Mouse (Mus musculus) CH12.LX (cell line): ENCODE data around the gene Cgrrf1. TPM values are rescaled to one million over a fixed set of nuclear protein-coding genes. Genes with fewer than 3 reads are reported as not detected.

Experiments
- DNase-seq: peaks from one replicate; pipeline ENCODE4 v3.0.0-alpha.2; 2013; ENCODE audit errors: extremely low read depth
- H3K27ac ChIP-seq: 2 replicates; pipeline ENCODE4 v1.5.1; 2012; ENCODE audit warnings: low read depth, mild to moderate bottlenecking, control low read depth, moderate library complexity; ENCODE audit not compliant: insufficient read depth
- H3K27me3 ChIP-seq: replicated peaks from 2 replicates; pipeline ENCODE3; 2012; ENCODE audit warnings: inconsistent platforms
- H3K36me3 ChIP-seq, 2 experiments: replicated peaks in 1 of 2; 2 replicates each; pipeline versions ENCODE3 to v1.6.1; 2012; ENCODE audit warnings: inconsistent platforms in 1 of 2, low read length in 1 of 2, mild to moderate bottlenecking in 1 of 2, mixed read lengths in 1 of 2, moderate library complexity in 1 of 2; ENCODE audit not compliant: control insufficient read depth in 1 of 2, insufficient read depth in 1 of 2
- H3K4me1 ChIP-seq, 2 experiments: 2 replicates each; pipeline ENCODE4 v1.6.1; 2012; ENCODE audit warnings: inconsistent platforms in 1 of 2, moderate library complexity in 1 of 2; ENCODE audit not compliant: insufficient read depth in 2 of 2, control insufficient read depth in 1 of 2
- H3K4me2 ChIP-seq: 2 replicates; pipeline ENCODE4 v1.6.1; 2012; ENCODE audit warnings: low read depth, mild to moderate bottlenecking, control low read depth; ENCODE audit not compliant: poor library complexity, insufficient read depth, severe bottlenecking
- H3K4me3 ChIP-seq, 3 experiments: fragments of 150-350 bp in 1 of 3; sonication (generic) in 1 of 3; replicated peaks in 1 of 3; 2 replicates each; pipeline versions ENCODE3 to v1.5.1; 2011 to 2012; ENCODE audit warnings: low read depth in 2 of 3, low read length in 2 of 3, mild to moderate bottlenecking in 2 of 3, moderate library complexity in 2 of 3, control low read depth in 1 of 3, improper control_type of control experiment in 1 of 3, inconsistent platforms in 1 of 3, mixed read lengths in 1 of 3; ENCODE audit not compliant: poor library complexity in 1 of 3
- H3K79me2 ChIP-seq: replicated peaks from 2 replicates; pipeline ENCODE4 v1.6.1; 2012; ENCODE audit warnings: mild to moderate bottlenecking, moderate library complexity; ENCODE audit not compliant: control insufficient read depth, poor library complexity, insufficient read depth, severe bottlenecking; ENCODE audit errors: extremely low read depth
- H3K9ac ChIP-seq: 2 replicates; pipeline ENCODE4 v1.6.1; 2012; ENCODE audit warnings: low read depth, mild to moderate bottlenecking, control low read depth, moderate library complexity; ENCODE audit not compliant: insufficient read depth
- H3K9me3 ChIP-seq: replicated peaks from 2 replicates; pipeline ENCODE3; 2012; ENCODE audit warnings: low read length, inconsistent platforms, mixed read lengths
- BHLHE40 ChIP-seq: IDR thresholded peaks from 2 replicates; pipeline ENCODE4 v1.6.1; 2011; ENCODE audit warnings: mild to moderate bottlenecking, low read depth, low read length, improper control_type of control experiment
- CHD1 ChIP-seq: IDR thresholded peaks from 2 replicates; pipeline ENCODE4 v1.6.1; 2012; ENCODE audit warnings: low read depth, low read length, improper control_type of control experiment, inconsistent platforms
- CHD2 ChIP-seq: IDR thresholded peaks from 2 replicates; pipeline ENCODE4 v1.6.1; 2011; ENCODE audit warnings: low read length, improper control_type of control experiment
- E2F4 ChIP-seq: IDR thresholded peaks from 2 replicates; pipeline ENCODE4 v1.6.1; 2011; ENCODE audit warnings: low read depth, low read length, improper control_type of control experiment; ENCODE audit not compliant: insufficient replicate concordance
- ELF1 ChIP-seq: IDR thresholded peaks from 2 replicates; pipeline ENCODE4 v1.6.1; 2014; ENCODE audit warnings: low read depth, mild to moderate bottlenecking, inconsistent platforms, low read length, improper control_type of control experiment
- GABPA ChIP-seq: IDR thresholded peaks from 2 replicates; pipeline ENCODE4 v1.6.1; 2012; ENCODE audit warnings: low read depth, low read length, improper control_type of control experiment, inconsistent platforms; ENCODE audit not compliant: insufficient replicate concordance
- HCFC1 ChIP-seq: IDR thresholded peaks from 2 replicates; pipeline ENCODE4 v1.6.1; 2012; ENCODE audit warnings: low read depth, mild to moderate bottlenecking, inconsistent platforms, low read length, improper control_type of control experiment
- IRF4 ChIP-seq: IDR thresholded peaks from 2 replicates; pipeline ENCODE4 v1.6.1; 2014; ENCODE audit warnings: low read depth, mild to moderate bottlenecking, inconsistent platforms, low read length, improper control_type of control experiment
- JUND ChIP-seq: conservative IDR thresholded peaks from 2 replicates; pipeline ENCODE4 v1.6.1; 2011; ENCODE audit warnings: low read depth, low read length, improper control_type of control experiment
- KAT2A ChIP-seq: IDR thresholded peaks from 2 replicates; pipeline ENCODE4 v1.6.1; 2012; ENCODE audit warnings: low read length, improper control_type of control experiment, inconsistent platforms; ENCODE audit not compliant: insufficient replicate concordance
- MAZ ChIP-seq: IDR thresholded peaks from 2 replicates; pipeline ENCODE4 v1.6.1; 2012; ENCODE audit warnings: low read depth, mild to moderate bottlenecking, inconsistent platforms, low read length, improper control_type of control experiment, moderate library complexity
- MXI1 ChIP-seq: IDR thresholded peaks from 2 replicates; pipeline ENCODE4 v1.6.1; 2011; ENCODE audit warnings: mild to moderate bottlenecking, low read depth, low read length, improper control_type of control experiment
- MYC ChIP-seq: IDR thresholded peaks from 2 replicates; pipeline ENCODE4 v1.6.1; 2011; ENCODE audit warnings: low read depth, mild to moderate bottlenecking, improper control_type of control experiment, low read length
- NELFE ChIP-seq: IDR thresholded peaks from 2 replicates; pipeline ENCODE4 v1.6.1; 2011; ENCODE audit warnings: low read depth, low read length, improper control_type of control experiment
- NRF1 ChIP-seq: IDR thresholded peaks from 2 replicates; pipeline ENCODE4 v1.6.1; 2014; ENCODE audit warnings: low read depth, mild to moderate bottlenecking, inconsistent platforms, low read length, improper control_type of control experiment, moderate library complexity
- POLR2A ChIP-seq: IDR thresholded peaks from 2 replicates; pipeline ENCODE4 v1.6.1; 2011; ENCODE audit warnings: low read depth, mild to moderate bottlenecking, improper control_type of control experiment, low read length
- POLR2AphosphoS2 ChIP-seq: IDR thresholded peaks from 2 replicates; pipeline ENCODE4 v1.6.1; 2011; ENCODE audit warnings: low read depth, low read length, improper control_type of control experiment
- RCOR1 ChIP-seq: conservative IDR thresholded peaks from 2 replicates; pipeline ENCODE4 v1.6.1; 2012; ENCODE audit warnings: low read depth, mild to moderate bottlenecking, inconsistent platforms, low read length, improper control_type of control experiment
- SIN3A ChIP-seq: IDR thresholded peaks from 2 replicates; pipeline ENCODE4 v1.6.1; 2012; ENCODE audit warnings: low read length, improper control_type of control experiment, inconsistent platforms
- TBP ChIP-seq: conservative IDR thresholded peaks from 2 replicates; pipeline ENCODE4 v1.6.1; 2011; ENCODE audit warnings: low read depth, low read length, improper control_type of control experiment
- TCF12 ChIP-seq: IDR thresholded peaks from 2 replicates; pipeline ENCODE4 v1.6.1; 2014; ENCODE audit warnings: low read depth, mild to moderate bottlenecking, inconsistent platforms, low read length, improper control_type of control experiment
- USF1 ChIP-seq: IDR thresholded peaks from 2 replicates; pipeline ENCODE4 v1.6.1; 2014; ENCODE audit warnings: low read depth, mild to moderate bottlenecking, inconsistent platforms, low read length, improper control_type of control experiment
- USF2 ChIP-seq: conservative IDR thresholded peaks from 2 replicates; pipeline ENCODE4 v1.6.1; 2011; ENCODE audit warnings: low read depth, low read length, improper control_type of control experiment
- ZC3H11A ChIP-seq: IDR thresholded peaks from 2 replicates; pipeline ENCODE4 v1.6.1; 2012; ENCODE audit warnings: low read depth, mild to moderate bottlenecking, inconsistent platforms, low read length, improper control_type of control experiment
- ZMIZ1 ChIP-seq: IDR thresholded peaks from 2 replicates; pipeline ENCODE4 v1.6.1; 2012; ENCODE audit warnings: low read depth, mild to moderate bottlenecking, inconsistent platforms, low read length, improper control_type of control experiment
- ZNF384 ChIP-seq: IDR thresholded peaks from 2 replicates; pipeline ENCODE4 v1.6.1; 2012; ENCODE audit warnings: low read depth, low read length, improper control_type of control experiment, inconsistent platforms
- dilution Hi-C: fragments of 300-500 bp; cut with MboI; formaldehyde crosslinking; loops from 2 replicates; pipeline ENCODE4 v1.14.3; 2020; ENCODE audit warnings: low sequenced_read_pairs; ENCODE audit not compliant: extremely low pct_unique_long_range_greater_than_20kb, extremely low pct_ligation_motif_present
- in situ Hi-C: fragments of 300-500 bp; cut with MboI; formaldehyde crosslinking; loops from 3 replicates; pipeline ENCODE4 v1.14.3; 2019; ENCODE audit warnings: low sequenced_read_pairs, low pct_ligation_motif_present, low pct_unique_long_range_greater_than_20kb, mixed read lengths
- polyA plus RNA-seq: library from polyadenylated mRNA; unstranded; fragments of >175 nt; gene quantifications from 2 replicates; pipeline ENCODE4 v1.2.1, GENCODE M21; 2012; ENCODE audit warnings: low read depth; ENCODE audit not compliant: insufficient read length
- total RNA-seq, 2 experiments: library from RNA; depleted of rRNA; stranded (reverse); fragments of 300-350 nt in 1 of 2; fragments of >200 nt in 1 of 2; gene quantifications; 2 replicates each; pipeline ENCODE4 v1.2.3; 2012 to 2014

Cgrrf1 gene
- total and polyA plus RNA-seq, 3 experiments, result 9.6 to 17.1 (median 13.1) TPM

- TF ChIP-seq NELFE (no peak), CHD2 (no peak), RCOR1 (0 out of 2 replicates have a peak, but pooled peaks have one; percentile 3), TCF12 (peak; percentile 83), KAT2A (0 out of 2 replicates have a peak, but pooled peaks have one; percentile 61), BHLHE40 (peak; percentile 73), MAZ (0 out of 2 replicates have a peak, but pooled peaks have one; percentile 28), CHD1 (no peak; the same call in 1 of the 2 replicates), ZC3H11A (no peak), POLR2AphosphoS2 (no peak), GABPA (no peak), ELF1 (no peak)
- TF ChIP-seq, all 38 proteins: peak for 14
Observed at GRCm38 (mm10) chr14:46785247-46785646, 46.7 kb upstream of the Cgrrf1 start (continued).

GRCm38 (mm10) chr14:46787454-46787786 lies 44.5 kb upstream of the Cgrrf1 start:
- H3K27me3 ChIP-seq, result no peaks in the 10 kb centered on the region
- TF ChIP-seq IRF4 (no peak), POLR2A (no peak), ZMIZ1 (no peak), MXI1 (no peak), CHD1 (peak; percentile 83; the same call in 1 of the 2 replicates), HCFC1 (peak; percentile 21; the same call in 1 of the 2 replicates), USF1 (no peak), NELFE (no peak), SIN3A (peak; percentile 42; the same call in 1 of the 2 replicates), TBP (no peak), MAZ (no peak), USF2 (no peak), ZNF384 (no peak), MYC (no peak), JUND (no peak), E2F4 (no peak), CHD2 (no peak), NRF1 (no peak)
- dilution Hi-C loops (no loop called here), in situ Hi-C loops (no loop called here)
- peak overlapping the region; percentile 91 for H3K9ac ChIP-seq
- H3K4me3 ChIP-seq, result peak overlapping the region; percentile 70 to 92 (median 90)
- peak overlapping the region; percentile 66 for H3K4me2 ChIP-seq
- H3K27ac ChIP-seq, result peak overlapping the region; percentile 75
- no peaks in the 10 kb centered on the region for H3K9me3 ChIP-seq
- DNase-seq, result no peak
- H3K79me2 ChIP-seq, result peaks cover 49% of the 10 kb centered on the region
- H3K4me1 ChIP-seq, result peaks cover 7 to 59% of the 10 kb centered on the region in 2 experiments
- peaks cover 0 to 20% of the 10 kb centered on the region in 2 experiments for H3K36me3 ChIP-seq
